Mouse (Mus musculus) CH12.LX (cell line): ENCODE data around the gene Tsc22d4.

Experiments used
- EP300 ChIP-seq: IDR thresholded peaks from 2 replicates; pipeline ENCODE4 v1.6.1; 2011; ENCODE audit warnings: low read length, improper control_type of control experiment
- ETS1 ChIP-seq: conservative IDR thresholded peaks from 2 replicates; pipeline ENCODE4 v1.6.1; 2012; ENCODE audit warnings: low read depth, mild to moderate bottlenecking, inconsistent platforms, low read length, improper control_type of control experiment, moderate library complexity
- POLR2A ChIP-seq: IDR thresholded peaks from 2 replicates; pipeline ENCODE4 v1.6.1; 2011; ENCODE audit warnings: low read depth, mild to moderate bottlenecking, improper control_type of control experiment, low read length
- TCF12 ChIP-seq: IDR thresholded peaks from 2 replicates; pipeline ENCODE4 v1.6.1; 2014; ENCODE audit warnings: low read depth, mild to moderate bottlenecking, inconsistent platforms, low read length, improper control_type of control experiment
- USF1 ChIP-seq: IDR thresholded peaks from 2 replicates; pipeline ENCODE4 v1.6.1; 2014; ENCODE audit warnings: low read depth, mild to moderate bottlenecking, inconsistent platforms, low read length, improper control_type of control experiment

- TF ChIP-seq EP300 (no peak), POLR2A (no peak), TCF12 (no peak), ETS1 (no peak), USF1 (no peak)
Measured at GRCm38 (mm10) chr5:137719088-137719487, 26.4 kb upstream of the Tsc22d4 start.
